Mouse (Mus musculus) spleen, adult 18-20 months (tissue): Measurements from ENCODE around the gene Vmn2r69.

Experiments used
- DNase-seq, 2 experiments: peaks; one replicate each; pipeline ENCODE4 v3.0.0; 2022; ENCODE audit warnings: mixed read lengths in 2 of 2

Vmn2r69 gene

GRCm38 (mm10) chr7:85415820-85416219 lies at the start of gene Vmn2r69:
Gene Vmn2r69, minus strand, starts transcription at chr7:85415920.
- DNase-seq, result no peak
